Mouse (Mus musculus): ENCODE measurements around the gene Dscaml1.

Dscaml1 gene

GRCm38 (mm10) chr9:45510806-45511546 is 84.5 kb downstream of the Dscaml1 start:
- DNase-seq (ENCODE audit: low read depth): no peak

GRCm38 (mm10) chr9:45517993-45518705 is 91.7 kb downstream of the Dscaml1 start:
- DNase-seq (ENCODE audit: low read depth): no peak

- no peak for DNase-seq (ENCODE audit: low read depth)
Measured at GRCm38 (mm10) chr9:45519841-45520240, 93.4 kb downstream of the Dscaml1 start.

GRCm38 (mm10) chr9:45522866-45523265 is 96.4 kb downstream of the Dscaml1 start:
- no peak for DNase-seq (ENCODE audit: low read depth)

GRCm38 (mm10) chr9:45524505-45524904 is 98.1 kb downstream of the Dscaml1 start:
- DNase-seq (ENCODE audit: low read depth): no peak

- no peak for DNase-seq (ENCODE audit: low read depth)
Measured at GRCm38 (mm10) chr9:45533253-45533652, 106.8 kb downstream of the Dscaml1 start.

- DNase-seq (ENCODE audit: low read depth): no peak
Measured at GRCm38 (mm10) chr9:45534472-45534988, 108.1 kb downstream of the Dscaml1 start.

GRCm38 (mm10) chr9:45537649-45538048 is 111.2 kb downstream of the Dscaml1 start:
- no peak for DNase-seq (ENCODE audit: low read depth)

GRCm38 (mm10) chr9:45539265-45540044 is 113.0 kb downstream of the Dscaml1 start:
- no peak for DNase-seq (ENCODE audit: low read depth)

GRCm38 (mm10) chr9:45546024-45546638 is 119.7 kb downstream of the Dscaml1 start:
- no peak for DNase-seq (ENCODE audit: low read depth)

- DNase-seq (ENCODE audit: low read depth): no peak
Measured at GRCm38 (mm10) chr9:45546902-45547578, 120.6 kb downstream of the Dscaml1 start.

GRCm38 (mm10) chr9:45549796-45550195 is 123.4 kb downstream of the Dscaml1 start:
- no peak for DNase-seq (ENCODE audit: low read depth)

GRCm38 (mm10) chr9:45550210-45550609 is 123.8 kb downstream of the Dscaml1 start:
- no peak for DNase-seq (ENCODE audit: low read depth)

GRCm38 (mm10) chr9:45550662-45551061 is 124.2 kb downstream of the Dscaml1 start:
- no peak for DNase-seq (ENCODE audit: low read depth)

GRCm38 (mm10) chr9:45555036-45555826 is 128.8 kb downstream of the Dscaml1 start:
- no peak for DNase-seq (ENCODE audit: low read depth)

- DNase-seq (ENCODE audit: low read depth): no peak
Measured at GRCm38 (mm10) chr9:45556882-45557281, 130.5 kb downstream of the Dscaml1 start.

GRCm38 (mm10) chr9:45560987-45561386 is 134.6 kb downstream of the Dscaml1 start:
- no peak for DNase-seq (ENCODE audit: low read depth)

GRCm38 (mm10) chr9:45566843-45567578 is 140.6 kb downstream of the Dscaml1 start:
- no peak for DNase-seq (ENCODE audit: low read depth)

- no peak for DNase-seq (ENCODE audit: low read depth)
Measured at GRCm38 (mm10) chr9:45569680-45570079, 143.3 kb downstream of the Dscaml1 start.

- no peak for DNase-seq (ENCODE audit: low read depth)
Measured at GRCm38 (mm10) chr9:45570346-45570745, 143.9 kb downstream of the Dscaml1 start.
